Mouse (Mus musculus): Measurements from ENCODE around the gene Fgfrl1.

Gene Fgfrl1

GRCm38 (mm10) chr5:108667370-108667769, 24.8 kb upstream of the Fgfrl1 start:
- no peak for DNase-seq (ENCODE audit: low read depth, low spot score)

GRCm38 (mm10) chr5:108668387-108668932, 23.7 kb upstream of the Fgfrl1 start:
- no peak for DNase-seq (ENCODE audit: low read depth, low spot score)

GRCm38 (mm10) chr5:108668977-108669936, 22.9 kb upstream of the Fgfrl1 start, which contains the start of gene Dgkq:
Gene Dgkq (minus strand): TSS chr5:108669672.
- DNase-seq (ENCODE audit: low read depth, low spot score): peak; percentile 89

- peak; percentile 47 for DNase-seq (ENCODE audit: low read depth, low spot score)
These were observed 22.2 kb upstream of the Fgfrl1 start for GRCm38 (mm10) chr5:108669986-108670385.

- DNase-seq (ENCODE audit: low read depth, low spot score): peak; percentile 68
These were observed 21.4 kb upstream of the Fgfrl1 start for GRCm38 (mm10) chr5:108670785-108671184.

- no peak for DNase-seq (ENCODE audit: low read depth, low spot score)
These were observed 20.4 kb upstream of the Fgfrl1 start for GRCm38 (mm10) chr5:108671757-108672156.

- DNase-seq (ENCODE audit: low read depth, low spot score): no peak
These were observed 17.6 kb upstream of the Fgfrl1 start for GRCm38 (mm10) chr5:108674624-108675023.

- no peak for DNase-seq (ENCODE audit: low read depth, low spot score)
These were observed 16.8 kb upstream of the Fgfrl1 start, which contains the start of gene Slc26a1 for GRCm38 (mm10) chr5:108675251-108675816. Gene Slc26a1 (minus strand): TSS chr5:108675569.

- DNase-seq (ENCODE audit: low read depth, low spot score): no peak
These were observed 15.2 kb upstream of the Fgfrl1 start for GRCm38 (mm10) chr5:108676772-108677498.

- no peak for DNase-seq (ENCODE audit: low read depth, low spot score)
These were observed 14.4 kb upstream of the Fgfrl1 start for GRCm38 (mm10) chr5:108677605-108678295.

GRCm38 (mm10) chr5:108678296-108678854, 13.8 kb upstream of the Fgfrl1 start:
- DNase-seq (ENCODE audit: low read depth, low spot score): no peak

- no peak for DNase-seq (ENCODE audit: low read depth, low spot score)
These were observed 12.3 kb upstream of the Fgfrl1 start for GRCm38 (mm10) chr5:108679909-108680308.

GRCm38 (mm10) chr5:108680871-108681270, 11.3 kb upstream of the Fgfrl1 start:
- DNase-seq (ENCODE audit: low read depth, low spot score): no peak

GRCm38 (mm10) chr5:108689091-108689490, 3.1 kb upstream of the Fgfrl1 start:
- no peak for DNase-seq (ENCODE audit: low read depth, low spot score)

- DNase-seq (ENCODE audit: low read depth, low spot score): peak; percentile 40
These were observed 1.0 kb upstream of the Fgfrl1 start for GRCm38 (mm10) chr5:108691152-108691551.

GRCm38 (mm10) chr5:108693872-108694288, 1.7 kb downstream of the Fgfrl1 start:
- DNase-seq (ENCODE audit: low read depth, low spot score): peak; percentile 94

- DNase-seq (ENCODE audit: low read depth, low spot score): peak; percentile 57
These were observed 2.4 kb downstream of the Fgfrl1 start for GRCm38 (mm10) chr5:108694352-108695261.

GRCm38 (mm10) chr5:108695861-108696260, 3.7 kb downstream of the Fgfrl1 start:
- no peak for DNase-seq (ENCODE audit: low read depth, low spot score)

GRCm38 (mm10) chr5:108696542-108696941, 4.4 kb downstream of the Fgfrl1 start:
- DNase-seq (ENCODE audit: low read depth, low spot score): no peak

- no peak for DNase-seq (ENCODE audit: low read depth, low spot score)
These were observed 5.2 kb downstream of the Fgfrl1 start for GRCm38 (mm10) chr5:108697341-108697753.

Data from A20 (cell line).